Mouse (Mus musculus): Measurements from ENCODE around the gene Rfx4. TPM values are rescaled to one million over a fixed set of nuclear protein-coding genes. Genes with fewer than 3 reads are reported as not detected.

The Rfx4 gene
- polyA plus RNA-seq, 1 experiment: 0.30 TPM

GRCm38 (mm10) chr10:84858806-84859496 is 103.1 kb downstream of the Rfx4 start:
- no peak overlapping the region for H3K4me3 ChIP-seq (ENCODE audit: low read depth, low read length)
- peak; percentile 71; the same call in 1 of the 2 replicates for TF ChIP-seq EP300 (IDR thresholded peaks at IDR 0.05; ENCODE audit: insufficient read depth, low read depth, low read length)
- TF ChIP-seq CTCF (IDR thresholded peaks at IDR 0.05; ENCODE audit: low read depth, low read length): no peak
- TF ChIP-seq POLR2A (IDR thresholded peaks at IDR 0.05; ENCODE audit: insufficient read depth, low read length): no peak
- H3K27ac ChIP-seq (ENCODE audit: insufficient read depth, low read length): no peak overlapping the region
- no peaks in the 10 kb centered on the region for H3K9me3 ChIP-seq (replicated peaks; ENCODE audit: control insufficient read depth, insufficient read depth, low read length, poor library complexity, severe bottlenecking)
- peaks cover 9% of the 10 kb centered on the region for H3K4me1 ChIP-seq (ENCODE audit: control insufficient read depth, insufficient read depth, low read length)
- H3K9ac ChIP-seq (ENCODE audit: low read depth, poor library complexity, severe bottlenecking): no peak overlapping the region
- H3K36me3 ChIP-seq (ENCODE audit: control insufficient read depth, insufficient read depth, low read length, poor library complexity, severe bottlenecking): no peaks in the 10 kb centered on the region
- H3K27me3 ChIP-seq (ENCODE audit: control insufficient read depth, insufficient read depth, low read length, poor library complexity, severe bottlenecking): no peaks in the 10 kb centered on the region

DNA sequence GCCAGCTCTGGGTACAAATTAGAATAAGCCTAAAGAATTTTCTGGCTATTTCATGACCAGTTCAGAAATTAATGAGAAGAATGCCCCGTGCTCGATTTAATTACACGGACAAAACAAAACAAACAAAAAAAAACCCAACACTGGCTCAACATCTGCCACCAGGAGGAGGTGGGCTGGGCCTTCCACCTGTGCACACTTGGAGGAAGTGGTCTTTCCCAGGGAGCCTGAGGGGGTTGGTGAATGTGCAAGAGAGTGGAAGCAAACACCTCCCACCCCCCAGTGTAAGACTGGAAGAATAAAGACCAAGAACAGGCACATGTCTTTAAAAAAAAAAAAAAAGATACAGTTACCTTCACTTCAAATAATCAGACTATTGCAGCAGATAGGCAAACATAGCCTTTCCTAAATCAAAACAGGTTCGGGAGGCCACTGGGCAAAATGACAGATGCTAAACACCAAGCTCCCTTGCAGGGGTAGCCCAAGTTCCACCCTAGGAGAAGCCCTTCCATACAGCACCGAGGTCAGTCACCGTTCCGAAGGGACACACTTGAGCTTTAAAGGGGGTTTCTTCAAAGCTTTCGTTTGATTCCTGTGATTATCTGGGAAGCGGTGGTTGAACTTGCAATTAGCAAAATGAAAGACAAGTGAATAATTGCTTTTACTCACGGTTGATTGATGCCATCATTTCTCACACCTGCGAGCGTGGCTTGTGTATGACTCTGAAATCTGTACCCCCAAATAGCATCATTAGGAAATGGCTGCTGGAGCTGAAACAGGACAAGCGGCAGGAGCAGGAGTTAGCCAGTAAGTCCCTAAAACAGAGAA is 103.9 kb downstream of the Rfx4 start:
- no peaks in the 10 kb centered on the region for H3K36me3 ChIP-seq (ENCODE audit: control insufficient read depth, insufficient read depth, low read length, poor library complexity, severe bottlenecking)
- TF ChIP-seq CTCF (IDR thresholded peaks at IDR 0.05; ENCODE audit: low read depth, low read length): no peak
- no peak for TF ChIP-seq EP300 (IDR thresholded peaks at IDR 0.05; ENCODE audit: insufficient read depth, low read depth, low read length)
- no peak for TF ChIP-seq POLR2A (IDR thresholded peaks at IDR 0.05; ENCODE audit: insufficient read depth, low read length)
- no peak overlapping the region for H3K9ac ChIP-seq (ENCODE audit: low read depth, poor library complexity, severe bottlenecking)
- H3K27me3 ChIP-seq (ENCODE audit: control insufficient read depth, insufficient read depth, low read length, poor library complexity, severe bottlenecking): no peaks in the 10 kb centered on the region
- no peaks in the 10 kb centered on the region for H3K9me3 ChIP-seq (replicated peaks; ENCODE audit: control insufficient read depth, insufficient read depth, low read length, poor library complexity, severe bottlenecking)
- peaks cover 10% of the 10 kb centered on the region for H3K4me1 ChIP-seq (ENCODE audit: control insufficient read depth, insufficient read depth, low read length)
- H3K4me3 ChIP-seq (ENCODE audit: low read depth, low read length): no peak overlapping the region
- H3K27ac ChIP-seq (ENCODE audit: insufficient read depth, low read length): no peak overlapping the region

DNA sequence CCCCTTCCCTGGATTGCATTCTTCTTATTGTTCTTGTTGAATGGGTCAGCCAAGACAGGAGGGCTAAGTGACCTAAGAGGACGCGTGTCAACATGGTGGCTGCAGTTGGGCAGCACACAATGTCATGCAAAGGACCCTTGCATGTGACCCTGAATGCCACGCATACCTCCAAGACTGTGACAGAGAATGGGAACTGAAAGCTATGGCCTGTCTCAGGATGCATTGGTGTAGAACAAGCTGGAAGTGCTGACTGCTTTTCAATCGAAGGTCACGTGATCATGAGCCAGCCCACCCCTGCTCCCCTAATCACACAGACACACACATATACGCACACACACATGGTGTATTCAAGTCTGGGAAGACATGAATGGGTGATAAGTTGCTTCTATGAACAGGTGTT is 107.6 kb downstream of the Rfx4 start:
- Histone ChIP-seq H3K9ac (ENCODE audit: low read depth, poor library complexity, severe bottlenecking) (no peak overlapping the region), H3K27me3 (ENCODE audit: control insufficient read depth, insufficient read depth, low read length, poor library complexity, severe bottlenecking) (no peaks in the 10 kb centered on the region), H3K4me3 (ENCODE audit: low read depth, low read length) (no peak overlapping the region), H3K9me3 (replicated peaks; ENCODE audit: control insufficient read depth, insufficient read depth, low read length, poor library complexity, severe bottlenecking) (no peaks in the 10 kb centered on the region), H3K27ac (ENCODE audit: insufficient read depth, low read length) (no peak overlapping the region), H3K4me1 (ENCODE audit: control insufficient read depth, insufficient read depth, low read length) (peaks cover 10% of the 10 kb centered on the region), H3K36me3 (ENCODE audit: control insufficient read depth, insufficient read depth, low read length, poor library complexity, severe bottlenecking) (no peaks in the 10 kb centered on the region)
- TF ChIP-seq CTCF (IDR thresholded peaks at IDR 0.05; ENCODE audit: low read depth, low read length) (no peak), EP300 (IDR thresholded peaks at IDR 0.05; ENCODE audit: insufficient read depth, low read depth, low read length) (peak; percentile 95), POLR2A (IDR thresholded peaks at IDR 0.05; ENCODE audit: insufficient read depth, low read length) (no peak)

DNA sequence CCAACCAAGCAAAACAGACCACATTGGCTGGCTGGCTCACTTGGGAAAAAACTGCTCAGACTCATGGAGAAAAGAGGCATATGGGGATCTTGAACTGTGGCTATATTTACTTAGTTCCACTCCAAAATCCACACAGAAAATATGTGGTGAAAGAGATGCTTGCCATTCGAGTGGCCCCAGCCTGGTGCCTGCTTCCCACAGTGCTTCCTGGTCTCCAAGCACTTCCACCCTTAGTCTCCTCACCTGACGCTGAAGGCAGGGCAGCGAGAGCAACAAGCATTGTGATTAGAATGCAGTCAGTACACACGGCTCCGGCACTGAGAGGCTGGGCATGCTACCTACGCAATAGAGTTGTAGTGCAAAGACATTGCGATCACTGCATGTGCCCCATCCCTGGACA is 111.7 kb downstream of the Rfx4 start:
- no peak overlapping the region for H3K27ac ChIP-seq (ENCODE audit: insufficient read depth, low read length)

GRCm38 (mm10) chr10:84871285-84871684 is 115.4 kb downstream of the Rfx4 start:
- TF ChIP-seq POLR2A (IDR thresholded peaks at IDR 0.05; ENCODE audit: insufficient read depth, low read length) (no peak), EP300 (IDR thresholded peaks at IDR 0.05; ENCODE audit: insufficient read depth, low read depth, low read length) (no peak), CTCF (IDR thresholded peaks at IDR 0.05; ENCODE audit: low read depth, low read length) (no peak)
- no peaks in the 10 kb centered on the region for H3K27me3 ChIP-seq (ENCODE audit: control insufficient read depth, insufficient read depth, low read length, poor library complexity, severe bottlenecking)
- no peaks in the 10 kb centered on the region for H3K36me3 ChIP-seq (ENCODE audit: control insufficient read depth, insufficient read depth, low read length, poor library complexity, severe bottlenecking)
- no peak overlapping the region for H3K9ac ChIP-seq (ENCODE audit: low read depth, poor library complexity, severe bottlenecking)
- H3K9me3 ChIP-seq (replicated peaks; ENCODE audit: control insufficient read depth, insufficient read depth, low read length, poor library complexity, severe bottlenecking): no peaks in the 10 kb centered on the region
- H3K4me1 ChIP-seq (ENCODE audit: control insufficient read depth, insufficient read depth, low read length): no peaks in the 10 kb centered on the region
- no peak overlapping the region for H3K4me3 ChIP-seq (ENCODE audit: low read depth, low read length)
- no peak overlapping the region for H3K27ac ChIP-seq (ENCODE audit: insufficient read depth, low read length)

More for the DNA sequence above, 111.7 kb downstream of the Rfx4 start:
- Histone ChIP-seq H3K36me3 (ENCODE audit: control insufficient read depth, insufficient read depth, low read length, poor library complexity, severe bottlenecking) (no peaks in the 10 kb centered on the region), H3K27me3 (ENCODE audit: control insufficient read depth, insufficient read depth, low read length, poor library complexity, severe bottlenecking) (no peaks in the 10 kb centered on the region), H3K9ac (ENCODE audit: low read depth, poor library complexity, severe bottlenecking) (no peak overlapping the region), H3K4me3 (ENCODE audit: low read depth, low read length) (no peak overlapping the region), H3K4me1 (ENCODE audit: control insufficient read depth, insufficient read depth, low read length) (peaks cover 10% of the 10 kb centered on the region), H3K9me3 (replicated peaks; ENCODE audit: control insufficient read depth, insufficient read depth, low read length, poor library complexity, severe bottlenecking) (no peaks in the 10 kb centered on the region)
- no peak for TF ChIP-seq EP300 (IDR thresholded peaks at IDR 0.05; ENCODE audit: insufficient read depth, low read depth, low read length)
- no peak for TF ChIP-seq POLR2A (IDR thresholded peaks at IDR 0.05; ENCODE audit: insufficient read depth, low read length)
- TF ChIP-seq CTCF (IDR thresholded peaks at IDR 0.05; ENCODE audit: low read depth, low read length): no peak

GRCm38 (mm10) chr10:84871921-84872320 is 116.1 kb downstream of the Rfx4 start:
- Histone ChIP-seq H3K36me3 (ENCODE audit: control insufficient read depth, insufficient read depth, low read length, poor library complexity, severe bottlenecking) (no peaks in the 10 kb centered on the region), H3K27ac (ENCODE audit: insufficient read depth, low read length) (no peak overlapping the region), H3K4me3 (ENCODE audit: low read depth, low read length) (no peak overlapping the region), H3K9me3 (replicated peaks; ENCODE audit: control insufficient read depth, insufficient read depth, low read length, poor library complexity, severe bottlenecking) (no peaks in the 10 kb centered on the region), H3K9ac (ENCODE audit: low read depth, poor library complexity, severe bottlenecking) (no peak overlapping the region), H3K4me1 (ENCODE audit: control insufficient read depth, insufficient read depth, low read length) (no peaks in the 10 kb centered on the region), H3K27me3 (ENCODE audit: control insufficient read depth, insufficient read depth, low read length, poor library complexity, severe bottlenecking) (no peaks in the 10 kb centered on the region)
- no peak for TF ChIP-seq EP300 (IDR thresholded peaks at IDR 0.05; ENCODE audit: insufficient read depth, low read depth, low read length)
- no peak for TF ChIP-seq POLR2A (IDR thresholded peaks at IDR 0.05; ENCODE audit: insufficient read depth, low read length)
- no peak for TF ChIP-seq CTCF (IDR thresholded peaks at IDR 0.05; ENCODE audit: low read depth, low read length)
